Mouse (Mus musculus) cortical plate, adult 2 months (tissue): ENCODE data around the gene Usf3.

Source experiments
- CTCF ChIP-seq: fragments of 200-500 bp; IDR thresholded peaks from 2 replicates; pipeline ENCODE4 v1.5.1; 2011; ENCODE audit warnings: mild to moderate bottlenecking, control low read depth, low read length; ENCODE audit not compliant: insufficient read depth; ENCODE audit errors: extremely low read depth
- POLR2A ChIP-seq: fragments of 200-500 bp; IDR thresholded peaks from 2 replicates; pipeline ENCODE4 v1.6.1; 2011; ENCODE audit warnings: mild to moderate bottlenecking, low read length, control low read depth; ENCODE audit not compliant: insufficient read depth; ENCODE audit errors: extremely low read depth

- TF ChIP-seq POLR2A: no peak
- no peak for TF ChIP-seq CTCF
These were observed 34.6 kb upstream of the Usf3 start for GRCm38 (mm10) chr16:44138377-44138978.
